Mouse (Mus musculus): ENCODE data around the gene Gga1. TPM values are rescaled to one million over a fixed set of nuclear protein-coding genes. Genes with fewer than 3 reads are reported as not detected.

Gga1 gene
- polyA plus RNA-seq, 1 experiment = 69.9 TPM

GRCm38 (mm10) chr15:78900585-78901421 is 23.8 kb downstream of the Gga1 start:
- H3K4me3 ChIP-seq (ENCODE audit: control insufficient read depth, low read depth, low read length) = no peak overlapping the region
- peaks cover 9% of the 10 kb centered on the region for H3K4me1 ChIP-seq (ENCODE audit: control insufficient read depth, insufficient read depth, low read length)
- TF ChIP-seq POLR2A (IDR thresholded peaks at IDR 0.05; ENCODE audit: control insufficient read depth, low read depth, low read length) = no peak
- no peak for TF ChIP-seq CTCF (IDR thresholded peaks at IDR 0.05; ENCODE audit: control insufficient read depth, insufficient read depth, insufficient replicate concordance, low read depth, low read length)
- no peaks in the 10 kb centered on the region for H3K27me3 ChIP-seq (ENCODE audit: control insufficient read depth, insufficient read depth, low read length)
- H3K36me3 ChIP-seq (ENCODE audit: control insufficient read depth, insufficient read depth, low read length) = no peaks in the 10 kb centered on the region
- no peak overlapping the region for H3K27ac ChIP-seq (ENCODE audit: control insufficient read depth, insufficient read depth, low read depth, low read length)

- Histone ChIP-seq H3K4me3 (ENCODE audit: control insufficient read depth, low read depth, low read length) (no peak overlapping the region), H3K4me1 (ENCODE audit: control insufficient read depth, insufficient read depth, low read length) (peaks cover 9% of the 10 kb centered on the region), H3K27me3 (ENCODE audit: control insufficient read depth, insufficient read depth, low read length) (no peaks in the 10 kb centered on the region), H3K27ac (ENCODE audit: control insufficient read depth, insufficient read depth, low read depth, low read length) (no peak overlapping the region), H3K36me3 (ENCODE audit: control insufficient read depth, insufficient read depth, low read length) (no peaks in the 10 kb centered on the region)
- TF ChIP-seq POLR2A (IDR thresholded peaks at IDR 0.05; ENCODE audit: control insufficient read depth, low read depth, low read length) = no peak
- no peak; the same call in 1 of the 2 replicates for TF ChIP-seq CTCF (IDR thresholded peaks at IDR 0.05; ENCODE audit: control insufficient read depth, insufficient read depth, insufficient replicate concordance, low read depth, low read length)
Observed at GRCm38 (mm10) chr15:78901422-78901789, 24.4 kb downstream of the Gga1 start.

- H3K4me1 ChIP-seq (ENCODE audit: control insufficient read depth, insufficient read depth, low read length) = peaks cover 9% of the 10 kb centered on the region
- H3K36me3 ChIP-seq (ENCODE audit: control insufficient read depth, insufficient read depth, low read length) = no peaks in the 10 kb centered on the region
- H3K4me3 ChIP-seq (ENCODE audit: control insufficient read depth, low read depth, low read length) = no peak overlapping the region
- TF ChIP-seq POLR2A (IDR thresholded peaks at IDR 0.05; ENCODE audit: control insufficient read depth, low read depth, low read length) (no peak), CTCF (IDR thresholded peaks at IDR 0.05; ENCODE audit: control insufficient read depth, insufficient read depth, insufficient replicate concordance, low read depth, low read length) (peak; percentile 83)
- H3K27me3 ChIP-seq (ENCODE audit: control insufficient read depth, insufficient read depth, low read length) = no peaks in the 10 kb centered on the region
- no peak overlapping the region for H3K27ac ChIP-seq (ENCODE audit: control insufficient read depth, insufficient read depth, low read depth, low read length)
Observed at GRCm38 (mm10) chr15:78903243-78903642, 26.3 kb downstream of the Gga1 start.

GRCm38 (mm10) chr15:78908399-78908798 is 31.4 kb downstream of the Gga1 start:
- H3K36me3 ChIP-seq (ENCODE audit: control insufficient read depth, insufficient read depth, low read length) = no peaks in the 10 kb centered on the region
- H3K4me3 ChIP-seq (ENCODE audit: control insufficient read depth, low read depth, low read length) = no peak overlapping the region
- no peak for TF ChIP-seq POLR2A (IDR thresholded peaks at IDR 0.05; ENCODE audit: control insufficient read depth, low read depth, low read length)
- TF ChIP-seq CTCF (IDR thresholded peaks at IDR 0.05; ENCODE audit: control insufficient read depth, insufficient read depth, insufficient replicate concordance, low read depth, low read length) = no peak
- H3K4me1 ChIP-seq (ENCODE audit: control insufficient read depth, insufficient read depth, low read length) = no peaks in the 10 kb centered on the region; the same call in none of the 2 replicates
- H3K27ac ChIP-seq (ENCODE audit: control insufficient read depth, insufficient read depth, low read depth, low read length) = no peak overlapping the region
- no peaks in the 10 kb centered on the region for H3K27me3 ChIP-seq (ENCODE audit: control insufficient read depth, insufficient read depth, low read length)

- no peak for TF ChIP-seq POLR2A (IDR thresholded peaks at IDR 0.05; ENCODE audit: control insufficient read depth, low read depth, low read length)
- TF ChIP-seq CTCF (IDR thresholded peaks at IDR 0.05; ENCODE audit: control insufficient read depth, insufficient read depth, insufficient replicate concordance, low read depth, low read length) = no peak
- Histone ChIP-seq H3K4me1 (ENCODE audit: control insufficient read depth, insufficient read depth, low read length) (no peaks in the 10 kb centered on the region; the same call in 1 of the 2 replicates), H3K36me3 (ENCODE audit: control insufficient read depth, insufficient read depth, low read length) (no peaks in the 10 kb centered on the region)
Observed at GRCm38 (mm10) chr15:78908982-78909381, 32.0 kb downstream of the Gga1 start.

GRCm38 (mm10) chr15:78912040-78912439 is 35.0 kb downstream of the Gga1 start:
- no peak overlapping the region for H3K27ac ChIP-seq (ENCODE audit: control insufficient read depth, insufficient read depth, low read depth, low read length)
- no peaks in the 10 kb centered on the region for H3K36me3 ChIP-seq (ENCODE audit: control insufficient read depth, insufficient read depth, low read length)
- H3K4me3 ChIP-seq (ENCODE audit: control insufficient read depth, low read depth, low read length) = no peak overlapping the region; the same call in 1 of the 2 replicates
- no peaks in the 10 kb centered on the region for H3K27me3 ChIP-seq (ENCODE audit: control insufficient read depth, insufficient read depth, low read length)
- no peak for TF ChIP-seq POLR2A (IDR thresholded peaks at IDR 0.05; ENCODE audit: control insufficient read depth, low read depth, low read length)
- no peak for TF ChIP-seq CTCF (IDR thresholded peaks at IDR 0.05; ENCODE audit: control insufficient read depth, insufficient read depth, insufficient replicate concordance, low read depth, low read length)
- H3K4me1 ChIP-seq (ENCODE audit: control insufficient read depth, insufficient read depth, low read length) = peaks cover 6% of the 10 kb centered on the region

More at GRCm38 (mm10) chr15:78908982-78909381, 32.0 kb downstream of the Gga1 start:
- Histone ChIP-seq H3K27ac (ENCODE audit: control insufficient read depth, insufficient read depth, low read depth, low read length) (no peak overlapping the region), H3K27me3 (ENCODE audit: control insufficient read depth, insufficient read depth, low read length) (no peaks in the 10 kb centered on the region), H3K4me3 (ENCODE audit: control insufficient read depth, low read depth, low read length) (no peak overlapping the region)

- TF ChIP-seq POLR2A (IDR thresholded peaks at IDR 0.05; ENCODE audit: control insufficient read depth, low read depth, low read length) (no peak; the same call in 1 of the 2 replicates), CTCF (IDR thresholded peaks at IDR 0.05; ENCODE audit: control insufficient read depth, insufficient read depth, insufficient replicate concordance, low read depth, low read length) (no peak)
- Histone ChIP-seq H3K36me3 (ENCODE audit: control insufficient read depth, insufficient read depth, low read length) (no peaks in the 10 kb centered on the region), H3K4me3 (ENCODE audit: control insufficient read depth, low read depth, low read length) (peak within 1 kb of the TSS; percentile 85), H3K4me1 (ENCODE audit: control insufficient read depth, insufficient read depth, low read length) (peaks cover 6% of the 10 kb centered on the region), H3K27ac (ENCODE audit: control insufficient read depth, insufficient read depth, low read depth, low read length) (peak within 1 kb of the TSS; percentile 50), H3K27me3 (ENCODE audit: control insufficient read depth, insufficient read depth, low read length) (no peaks in the 10 kb centered on the region)
Observed at GRCm38 (mm10) chr15:78913632-78914090, 36.7 kb downstream of the Gga1 start, which contains the start of gene Pdxp. Pdxp (plus strand) TSS chr15:78913919.

Measured in testis, adult 2 months (tissue).